Mouse (Mus musculus) intestine, postnatal 0 days (tissue): ENCODE results near the gene Tbc1d30. TPM values are rescaled to one million over a fixed set of nuclear protein-coding genes. Genes with fewer than 3 reads are reported as not detected.

Experiments used
- ATAC-seq: fragments of 200-750 bp; cut with Nextera tagmentation; 2 replicates; pipeline ENCODE4 v1.8.0; 2017; ENCODE audit warnings: mild to moderate bottlenecking, moderate TSS enrichment, moderate library complexity
- H3K27ac ChIP-seq: fragments of 300-500 bp; sonication (generic); 2 replicates; pipeline ENCODE4 v1.5.1; 2014; ENCODE audit warnings: mild to moderate bottlenecking, low read depth, low read length, moderate library complexity
- H3K27me3 ChIP-seq: fragments of 300-500 bp; sonication (generic); replicated peaks from 2 replicates; pipeline ENCODE4 v1.6.1; 2014; ENCODE audit warnings: low read length, mixed read lengths; ENCODE audit not compliant: control insufficient read depth, insufficient read depth
- H3K36me3 ChIP-seq: fragments of 300-500 bp; sonication (generic); 2 replicates; pipeline ENCODE4 v1.6.1; 2014; ENCODE audit warnings: mild to moderate bottlenecking, moderate library complexity; ENCODE audit not compliant: control insufficient read depth, insufficient read depth
- H3K4me1 ChIP-seq: fragments of 300-500 bp; sonication (generic); replicated peaks from 2 replicates; pipeline ENCODE4 v1.6.1; 2014; ENCODE audit warnings: antibody characterized with exemption, low read length, mixed read lengths; ENCODE audit not compliant: control insufficient read depth, insufficient read depth
- H3K4me2 ChIP-seq: fragments of 300-500 bp; sonication (generic); replicated peaks from 2 replicates; pipeline ENCODE4 v1.6.1; 2014; ENCODE audit warnings: low read depth, mild to moderate bottlenecking, moderate library complexity
- H3K4me3 ChIP-seq: fragments of 300-500 bp; sonication (generic); 2 replicates; pipeline ENCODE4 v1.5.1; 2014; ENCODE audit warnings: low read depth, low read length
- H3K9ac ChIP-seq: fragments of 300-500 bp; sonication (generic); 2 replicates; pipeline ENCODE4 v1.6.1; 2014; ENCODE audit warnings: mild to moderate bottlenecking, low read depth, low read length
- H3K9me3 ChIP-seq: fragments of 300-500 bp; sonication (generic); 2 replicates; pipeline ENCODE4 v1.6.1; 2016; ENCODE audit warnings: mixed run types; ENCODE audit not compliant: control insufficient read depth
- CTCF ChIP-seq: sonication (generic); IDR thresholded peaks from 2 replicates; pipeline ENCODE4 v1.5.1; 2016; ENCODE audit warnings: low read depth, mild to moderate bottlenecking, control low read depth, antibody characterized with exemption, moderate library complexity
- WGBS: fragments of 180-500 bp; shearing (Covaris S2); extraction: QIAGEN DNeasy Blood & Tissue Kit; methylation state at CpG from one replicate; pipeline ENCODE4 v1.1.7; 2014; 5-methylcytosine and 5-hydroxymethylcytosine counted together
- polyA plus RNA-seq: library from polyadenylated mRNA; unstranded; fragments of >200 nt; fragmentation: Nextera tagmentation; extraction: Ambion mirVana; gene quantifications from 2 replicates; pipeline ENCODE4 v1.2.1, GENCODE M21; 2015

The Tbc1d30 gene
- polyA plus RNA-seq, 1 experiment from 2014 or later: 2.8 TPM

DNA sequence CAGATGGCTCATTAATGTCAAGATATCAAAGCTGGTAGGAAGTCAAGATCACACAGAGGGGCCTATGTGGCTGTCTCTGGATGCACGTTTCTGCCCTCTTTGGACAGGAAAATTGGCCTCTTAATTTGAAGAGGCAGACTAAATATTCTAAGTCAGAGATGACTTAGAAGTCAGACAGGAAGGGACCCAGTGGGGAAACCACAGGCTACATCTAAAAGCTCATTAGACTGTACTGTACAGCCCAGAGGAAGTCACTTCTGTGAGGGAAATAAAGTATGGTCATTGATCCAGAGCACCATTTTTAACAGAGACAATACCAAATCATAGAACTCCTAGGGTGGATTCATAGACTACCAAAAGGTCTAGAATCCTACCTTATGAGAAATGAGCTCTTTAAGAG is 76.1 kb downstream of the Tbc1d30 start:
- Histone ChIP-seq H3K27me3 (no peaks in the 10 kb centered on the region), H3K4me1 (no peaks in the 10 kb centered on the region), H3K9me3 (no peaks in the 10 kb centered on the region), H3K9ac (no peak overlapping the region), H3K27ac (no peak overlapping the region), H3K36me3 (peaks cover 16% of the 10 kb centered on the region), H3K4me3 (no peak overlapping the region), H3K4me2 (no peak overlapping the region)
- WGBS: 81% methylated on average over 1 of the region's 1 CpGs
- TF ChIP-seq CTCF: no peak
- no peak for ATAC-seq

DNA sequence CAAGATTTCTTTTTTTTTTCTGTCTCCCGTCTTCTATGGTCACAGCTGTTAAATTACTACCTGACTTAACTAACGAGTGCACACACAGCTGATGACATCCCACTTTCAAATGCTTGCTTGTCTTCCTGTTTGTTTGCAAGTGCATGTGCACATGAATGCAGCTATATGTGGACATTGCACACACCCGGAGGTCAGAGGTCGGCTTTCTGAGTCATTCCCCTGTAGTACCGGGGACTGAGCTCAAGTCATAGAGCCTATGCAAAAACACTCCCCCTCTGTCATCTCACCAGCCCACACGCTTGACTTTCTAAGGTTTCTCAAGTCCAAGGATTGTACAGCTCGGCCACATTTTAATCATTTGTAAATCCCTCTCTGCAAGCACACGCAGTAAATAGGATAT is 80.1 kb downstream of the Tbc1d30 start:
- Histone ChIP-seq H3K36me3 (peaks cover 19% of the 10 kb centered on the region), H3K27me3 (no peaks in the 10 kb centered on the region), H3K27ac (no peak overlapping the region), H3K4me2 (no peak overlapping the region), H3K9me3 (no peaks in the 10 kb centered on the region), H3K4me1 (no peaks in the 10 kb centered on the region), H3K9ac (no peak overlapping the region), H3K4me3 (no peak overlapping the region)
- WGBS: 85% methylated on average over 8 of the region's 8 CpGs
- no peak for TF ChIP-seq CTCF
- no peak for ATAC-seq

DNA sequence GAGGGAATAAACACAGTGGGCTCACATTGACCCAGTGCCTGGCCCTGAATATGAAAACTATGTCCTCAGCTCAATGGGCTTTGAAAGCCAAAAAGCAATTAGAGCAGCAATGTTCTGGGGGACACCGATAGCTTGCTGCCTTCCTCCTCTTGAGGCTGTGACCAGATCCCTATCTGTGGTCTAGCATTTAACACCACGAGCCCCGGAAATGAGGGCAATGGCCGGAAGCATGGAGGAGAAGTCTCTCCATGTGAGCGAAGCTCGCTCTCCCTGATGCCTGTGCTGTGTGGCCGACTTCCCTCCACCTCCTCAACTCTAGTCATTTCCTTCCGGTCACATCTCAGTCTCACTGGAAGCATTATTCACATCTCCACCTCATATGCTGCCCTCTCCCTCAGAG is 82.3 kb downstream of the Tbc1d30 start:
- Histone ChIP-seq H3K27ac (no peak overlapping the region), H3K27me3 (no peaks in the 10 kb centered on the region), H3K9ac (no peak overlapping the region), H3K9me3 (no peaks in the 10 kb centered on the region), H3K4me3 (no peak overlapping the region), H3K36me3 (peaks cover 12% of the 10 kb centered on the region; the same call in 1 of the 2 replicates), H3K4me1 (no peaks in the 10 kb centered on the region), H3K4me2 (no peak overlapping the region)
- ATAC-seq: no peak
- no peak for TF ChIP-seq CTCF
- 84% methylated on average over 8 of the region's 8 CpGs for WGBS

DNA sequence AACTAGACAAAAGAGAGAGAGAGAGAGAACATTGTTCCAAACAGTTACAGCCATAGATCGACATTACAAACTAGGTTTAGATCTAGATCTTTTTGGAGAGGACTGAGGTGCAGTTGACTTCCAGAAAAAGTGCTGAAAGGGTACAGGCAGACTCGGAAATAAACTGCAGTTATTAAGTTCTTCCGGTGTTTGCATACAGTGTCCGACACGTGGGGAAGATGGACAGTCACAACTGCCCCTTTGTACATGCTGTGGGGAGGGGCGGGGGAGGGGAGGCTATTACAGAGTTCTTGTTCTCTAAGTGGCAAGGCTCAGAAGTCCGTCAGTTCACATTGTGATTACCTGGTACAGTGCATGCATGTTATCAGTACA is 86.9 kb downstream of the Tbc1d30 start:
- WGBS: 53% methylated on average over 7 of the region's 7 CpGs
- H3K36me3 ChIP-seq: peaks cover 3% of the 10 kb centered on the region; the same call in 1 of the 2 replicates

DNA sequence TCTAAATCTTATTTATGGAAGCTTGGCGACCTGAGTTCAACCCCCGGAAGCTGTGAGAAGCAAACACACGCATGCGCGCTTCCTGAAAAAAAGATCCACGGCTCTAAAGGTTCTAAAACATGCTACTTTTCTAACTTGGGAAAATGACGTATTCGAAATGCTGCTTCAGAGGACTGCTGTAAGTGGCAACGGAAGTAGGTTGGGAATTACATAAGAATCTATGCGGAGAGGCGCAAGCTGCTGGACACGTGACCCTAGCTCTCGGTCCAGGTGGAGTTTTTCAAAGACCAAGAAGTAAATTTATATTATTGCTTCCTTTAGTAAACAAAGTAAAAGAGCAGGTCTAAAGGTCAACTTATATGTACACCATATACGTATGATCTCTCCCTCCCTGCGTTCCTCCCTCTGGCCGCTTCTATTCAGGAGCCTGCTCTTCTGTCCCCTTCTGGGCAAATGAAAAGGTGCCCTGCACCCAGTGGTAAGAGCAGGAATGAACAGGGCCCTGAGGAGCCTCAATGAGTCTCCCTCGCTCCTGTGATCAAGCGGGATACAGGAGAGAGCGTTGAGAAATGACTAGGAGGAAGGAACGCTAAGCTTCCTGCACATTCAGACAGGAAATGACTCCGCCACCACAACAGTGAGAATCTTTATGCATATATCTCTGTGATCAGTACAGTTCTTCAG is 87.4 kb downstream of the Tbc1d30 start:
- Histone ChIP-seq H3K27ac (peak overlapping the region; percentile 5; the same call in 1 of the 2 replicates), H3K36me3 (peaks cover 3% of the 10 kb centered on the region; the same call in 1 of the 2 replicates), H3K9ac (no peak overlapping the region), H3K4me3 (peak overlapping the region; percentile 0; the same call in 1 of the 2 replicates), H3K27me3 (no peaks in the 10 kb centered on the region), H3K4me1 (no peaks in the 10 kb centered on the region), H3K9me3 (no peaks in the 10 kb centered on the region), H3K4me2 (peak overlapping the region; percentile 45)
- 42% methylated on average over 21 of the region's 21 CpGs for WGBS
- TF ChIP-seq CTCF: peak; percentile 50
- peak; percentile 81 for ATAC-seq

More for the DNA sequence above, 86.9 kb downstream of the Tbc1d30 start:
- Histone ChIP-seq H3K27ac (peak overlapping the region; percentile 5; the same call in 1 of the 2 replicates), H3K4me1 (no peaks in the 10 kb centered on the region), H3K9me3 (no peaks in the 10 kb centered on the region), H3K9ac (no peak overlapping the region), H3K4me2 (peak overlapping the region; percentile 45; the same call in 1 of the 2 replicates), H3K4me3 (peak overlapping the region; percentile 0; the same call in 1 of the 2 replicates), H3K27me3 (no peaks in the 10 kb centered on the region)
- no peak for TF ChIP-seq CTCF
- ATAC-seq: no peak

DNA sequence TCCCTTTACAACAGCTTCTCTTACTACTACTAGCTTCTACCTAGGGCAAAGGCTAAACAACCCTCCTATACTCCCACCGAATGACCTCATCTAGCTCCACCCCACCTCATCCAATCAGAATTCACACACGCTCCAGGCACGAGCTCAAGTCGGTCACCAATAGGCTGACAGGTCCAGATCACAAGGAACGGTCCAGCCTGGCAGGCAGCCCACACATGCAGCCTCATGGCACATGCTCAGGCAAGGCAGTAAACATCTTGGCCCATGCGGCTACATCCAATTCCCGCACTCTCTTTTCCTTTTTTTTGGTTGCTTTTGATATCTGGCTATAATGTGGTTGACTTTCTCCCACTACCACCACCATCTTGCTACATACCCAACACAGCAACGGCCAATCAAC is 88.9 kb downstream of the Tbc1d30 start:
- Histone ChIP-seq H3K4me1 (no peaks in the 10 kb centered on the region), H3K4me2 (no peak overlapping the region), H3K27ac (no peak overlapping the region), H3K27me3 (no peaks in the 10 kb centered on the region), H3K36me3 (no peaks in the 10 kb centered on the region), H3K9ac (no peak overlapping the region), H3K9me3 (no peaks in the 10 kb centered on the region), H3K4me3 (no peak overlapping the region)
- ATAC-seq: no peak
- WGBS: 94% methylated on average over 8 of the region's 8 CpGs
- TF ChIP-seq CTCF: no peak
